Mouse (Mus musculus): ENCODE data around the gene Il18rap. TPM values are rescaled to one million over a fixed set of nuclear protein-coding genes. Genes with fewer than 3 reads are reported as not detected.

Il18rap gene
- polyA plus RNA-seq, 1 experiment from 2014 or later = 0.15 TPM

DNA sequence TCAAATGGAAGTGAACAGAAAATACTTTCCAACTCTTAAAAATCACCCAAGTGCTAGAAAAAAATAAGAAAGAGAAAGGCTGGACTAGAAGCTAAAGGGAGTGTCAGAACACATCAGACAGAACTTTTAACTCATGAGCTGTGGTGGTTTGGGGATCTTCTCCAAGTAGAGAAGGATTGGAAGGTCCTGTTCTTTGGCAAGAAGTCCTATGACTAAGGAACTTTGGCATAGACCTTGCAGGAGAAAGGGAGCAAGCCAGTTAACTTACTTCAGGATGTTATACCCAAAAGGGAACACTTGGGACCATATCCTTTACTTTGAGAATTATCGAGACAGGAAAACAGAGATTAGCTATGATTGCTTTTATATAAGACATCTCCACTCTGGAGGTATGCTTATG lies 42.8 kb upstream of the Il18rap start:
- WGBS = 83% methylated on average over 1 of the region's 1 CpGs
- no peaks in the 10 kb centered on the region for H3K36me3 ChIP-seq (ENCODE audit: control insufficient read depth, insufficient read depth, low read length)
- H3K4me3 ChIP-seq (ENCODE audit: low read depth, low read length) = no peak overlapping the region
- H3K4me2 ChIP-seq (replicated peaks; ENCODE audit: low read depth) = no peak overlapping the region
- ATAC-seq (ENCODE audit: low FRiP score, low TSS enrichment) = no peak
- H3K27me3 ChIP-seq (ENCODE audit: control insufficient read depth, insufficient read depth, low read length) = no peaks in the 10 kb centered on the region; the same call in 1 of the 2 replicates
- H3K4me1 ChIP-seq (replicated peaks; ENCODE audit: control insufficient read depth, insufficient read depth) = no peaks in the 10 kb centered on the region
- no peak overlapping the region for H3K9ac ChIP-seq (ENCODE audit: low read length)
- TF ChIP-seq CTCF (IDR thresholded peaks at IDR 0.05; ENCODE audit: low read depth) (no peak), EP300 (optimal IDR thresholded peaks at IDR 0.05) (no peak)
- no peak overlapping the region for H3K27ac ChIP-seq (replicated peaks)
- H3K9me3 ChIP-seq (ENCODE audit: control insufficient read depth, low read length) = no peaks in the 10 kb centered on the region
- no peak for DNase-seq (ENCODE audit: low spot score)

- no peaks in the 10 kb centered on the region; the same call in 1 of the 2 replicates for H3K27me3 ChIP-seq (ENCODE audit: control insufficient read depth, insufficient read depth, low read length)
- ATAC-seq (ENCODE audit: low FRiP score, low TSS enrichment) (no peak), DNase-seq (ENCODE audit: low spot score) (no peak)
- WGBS = 85% methylated on average over 4 of the region's 4 CpGs
- no peak overlapping the region for H3K4me3 ChIP-seq (ENCODE audit: low read depth, low read length)
- H3K36me3 ChIP-seq (ENCODE audit: control insufficient read depth, insufficient read depth, low read length) = no peaks in the 10 kb centered on the region
- no peak overlapping the region for H3K9ac ChIP-seq (ENCODE audit: low read length)
- no peaks in the 10 kb centered on the region for H3K4me1 ChIP-seq (replicated peaks; ENCODE audit: control insufficient read depth, insufficient read depth)
- no peak overlapping the region for H3K4me2 ChIP-seq (replicated peaks; ENCODE audit: low read depth)
- no peaks in the 10 kb centered on the region for H3K9me3 ChIP-seq (ENCODE audit: control insufficient read depth, low read length)
- TF ChIP-seq EP300 (optimal IDR thresholded peaks at IDR 0.05) (no peak), CTCF (IDR thresholded peaks at IDR 0.05; ENCODE audit: low read depth) (no peak)
- no peak overlapping the region for H3K27ac ChIP-seq (replicated peaks)
Observed at GRCm38 (mm10) chr1:40473640-40474039, 41.5 kb upstream of the Il18rap start.

GRCm38 (mm10) chr1:40474336-40474735 lies 40.8 kb upstream of the Il18rap start:
- TF ChIP-seq CTCF (IDR thresholded peaks at IDR 0.05; ENCODE audit: low read depth) = no peak
- TF ChIP-seq EP300 (optimal IDR thresholded peaks at IDR 0.05) = no peak
- no peaks in the 10 kb centered on the region for H3K36me3 ChIP-seq (ENCODE audit: control insufficient read depth, insufficient read depth, low read length)
- H3K27me3 ChIP-seq (ENCODE audit: control insufficient read depth, insufficient read depth, low read length) = no peaks in the 10 kb centered on the region; the same call in 1 of the 2 replicates
- no peak overlapping the region for H3K9ac ChIP-seq (ENCODE audit: low read length)
- no peak overlapping the region for H3K27ac ChIP-seq (replicated peaks)
- ATAC-seq (ENCODE audit: low FRiP score, low TSS enrichment) (no peak), DNase-seq (ENCODE audit: low spot score) (no peak)
- no peak overlapping the region for H3K4me3 ChIP-seq (ENCODE audit: low read depth, low read length)
- 73% methylated on average over 5 of the region's 5 CpGs for WGBS
- H3K4me1 ChIP-seq (replicated peaks; ENCODE audit: control insufficient read depth, insufficient read depth) = no peaks in the 10 kb centered on the region
- H3K4me2 ChIP-seq (replicated peaks; ENCODE audit: low read depth) = no peak overlapping the region
- no peaks in the 10 kb centered on the region for H3K9me3 ChIP-seq (ENCODE audit: control insufficient read depth, low read length)

GRCm38 (mm10) chr1:40475697-40476096 lies 39.5 kb upstream of the Il18rap start:
- no peak for TF ChIP-seq CTCF (IDR thresholded peaks at IDR 0.05; ENCODE audit: low read depth)
- TF ChIP-seq EP300 (optimal IDR thresholded peaks at IDR 0.05) = no peak
- DNase-seq (ENCODE audit: low spot score) (no peak), ATAC-seq (ENCODE audit: low FRiP score, low TSS enrichment) (no peak)
- no peaks in the 10 kb centered on the region; the same call in 1 of the 2 replicates for H3K27me3 ChIP-seq (ENCODE audit: control insufficient read depth, insufficient read depth, low read length)
- H3K36me3 ChIP-seq (ENCODE audit: control insufficient read depth, insufficient read depth, low read length) = no peaks in the 10 kb centered on the region
- H3K4me3 ChIP-seq (ENCODE audit: low read depth, low read length) = no peak overlapping the region
- no peaks in the 10 kb centered on the region for H3K9me3 ChIP-seq (ENCODE audit: control insufficient read depth, low read length)
- H3K27ac ChIP-seq (replicated peaks) = no peak overlapping the region
- H3K4me2 ChIP-seq (replicated peaks; ENCODE audit: low read depth) = no peak overlapping the region
- no peaks in the 10 kb centered on the region for H3K4me1 ChIP-seq (replicated peaks; ENCODE audit: control insufficient read depth, insufficient read depth)
- WGBS = 40% methylated on average over 3 of the region's 3 CpGs
- H3K9ac ChIP-seq (ENCODE audit: low read length) = no peak overlapping the region

DNA sequence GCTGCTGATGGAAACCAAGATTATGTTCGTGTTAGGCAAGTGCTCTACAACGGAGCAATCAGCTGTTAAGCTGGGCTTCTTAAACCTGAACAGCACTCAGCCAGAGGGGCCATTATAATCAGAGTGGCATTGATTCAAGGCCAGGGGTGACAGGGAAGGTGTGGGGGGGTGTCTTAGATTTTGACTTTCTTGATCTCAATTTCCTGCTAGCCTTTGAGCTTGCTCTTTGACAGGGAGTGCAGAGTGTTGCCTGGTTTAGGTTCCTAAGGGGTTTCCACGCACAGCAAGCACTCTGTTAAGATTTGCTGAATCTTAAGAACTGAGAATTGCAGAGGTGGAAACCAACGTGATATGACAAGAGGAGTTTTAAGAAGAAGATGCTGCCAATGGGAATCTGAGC lies 38.4 kb upstream of the Il18rap start:
- Histone ChIP-seq H3K4me2 (replicated peaks; ENCODE audit: low read depth) (no peak overlapping the region), H3K36me3 (ENCODE audit: control insufficient read depth, insufficient read depth, low read length) (no peaks in the 10 kb centered on the region), H3K27me3 (ENCODE audit: control insufficient read depth, insufficient read depth, low read length) (no peaks in the 10 kb centered on the region; the same call in 1 of the 2 replicates), H3K9ac (ENCODE audit: low read length) (no peak overlapping the region), H3K9me3 (ENCODE audit: control insufficient read depth, low read length) (no peaks in the 10 kb centered on the region), H3K27ac (replicated peaks) (no peak overlapping the region), H3K4me3 (ENCODE audit: low read depth, low read length) (no peak overlapping the region), H3K4me1 (replicated peaks; ENCODE audit: control insufficient read depth, insufficient read depth) (no peaks in the 10 kb centered on the region)
- WGBS = 67% methylated on average over 4 of the region's 4 CpGs
- ATAC-seq (ENCODE audit: low FRiP score, low TSS enrichment) (no peak), DNase-seq (ENCODE audit: low spot score) (no peak)
- TF ChIP-seq EP300 (optimal IDR thresholded peaks at IDR 0.05) = no peak
- TF ChIP-seq CTCF (IDR thresholded peaks at IDR 0.05; ENCODE audit: low read depth) = no peak

- WGBS = 65% methylated on average over 6 of the region's 6 CpGs
- Histone ChIP-seq H3K36me3 (ENCODE audit: control insufficient read depth, insufficient read depth, low read length) (no peaks in the 10 kb centered on the region), H3K4me2 (replicated peaks; ENCODE audit: low read depth) (no peak overlapping the region), H3K4me3 (ENCODE audit: low read depth, low read length) (no peak overlapping the region), H3K27me3 (ENCODE audit: control insufficient read depth, insufficient read depth, low read length) (no peaks in the 10 kb centered on the region), H3K27ac (replicated peaks) (no peak overlapping the region), H3K4me1 (replicated peaks; ENCODE audit: control insufficient read depth, insufficient read depth) (no peaks in the 10 kb centered on the region), H3K9me3 (ENCODE audit: control insufficient read depth, low read length) (no peaks in the 10 kb centered on the region), H3K9ac (ENCODE audit: low read length) (no peak overlapping the region)
- TF ChIP-seq EP300 (optimal IDR thresholded peaks at IDR 0.05) (no peak), CTCF (IDR thresholded peaks at IDR 0.05; ENCODE audit: low read depth) (no peak)
- DNase-seq (ENCODE audit: low spot score) = no peak
- no peak for ATAC-seq (ENCODE audit: low FRiP score, low TSS enrichment)
Observed at GRCm38 (mm10) chr1:40479505-40479923, 35.6 kb upstream of the Il18rap start.

Measured in stomach, postnatal 0 days (tissue).